Mouse (Mus musculus) lung, postnatal 0 days (tissue): Measurements from ENCODE around the gene Trem1.

Experiments
- CTCF ChIP-seq: IDR thresholded peaks from 2 replicates; pipeline ENCODE4 v1.5.1; 2016; ENCODE audit warnings: antibody characterized with exemption, mild to moderate bottlenecking
- EP300 ChIP-seq: IDR thresholded peaks from 2 replicates; pipeline ENCODE4 v1.6.1; 2016; ENCODE audit warnings: antibody characterized with exemption, mild to moderate bottlenecking, control low read depth

GRCm38 (mm10) chr17:48281739-48282085 is 49.1 kb downstream of the Trem1 start:
- no peak for TF ChIP-seq CTCF
- TF ChIP-seq EP300 = no peak
